Mouse (Mus musculus) gastrocnemius, postnatal 4 days (tissue): ENCODE measurements around the gene Cbx6. TPM values are rescaled to one million over a fixed set of nuclear protein-coding genes. Genes with fewer than 3 reads are reported as not detected.
"Not testable (repeated sequence)": the region's sequence is repeated elsewhere in the genome, so short reads cannot be mapped to it uniquely, and the experiment has no call there.

ENCODE experiments used
- DNase-seq, 2 experiments: peaks; one replicate each; pipeline ENCODE4 v3.0.0; 2021 to 2022; ENCODE audit warnings: low spot score in 2 of 2, mixed read lengths in 2 of 2
- total RNA-seq, 2 experiments: library from RNA; stranded (reverse); gene quantifications; 2 replicates each; pipeline ENCODE4 v1.2.3; 2021

The Cbx6 gene
- total RNA-seq, 2 experiments from 2014 or later = 58.9 to 59.7 TPM

DNA sequence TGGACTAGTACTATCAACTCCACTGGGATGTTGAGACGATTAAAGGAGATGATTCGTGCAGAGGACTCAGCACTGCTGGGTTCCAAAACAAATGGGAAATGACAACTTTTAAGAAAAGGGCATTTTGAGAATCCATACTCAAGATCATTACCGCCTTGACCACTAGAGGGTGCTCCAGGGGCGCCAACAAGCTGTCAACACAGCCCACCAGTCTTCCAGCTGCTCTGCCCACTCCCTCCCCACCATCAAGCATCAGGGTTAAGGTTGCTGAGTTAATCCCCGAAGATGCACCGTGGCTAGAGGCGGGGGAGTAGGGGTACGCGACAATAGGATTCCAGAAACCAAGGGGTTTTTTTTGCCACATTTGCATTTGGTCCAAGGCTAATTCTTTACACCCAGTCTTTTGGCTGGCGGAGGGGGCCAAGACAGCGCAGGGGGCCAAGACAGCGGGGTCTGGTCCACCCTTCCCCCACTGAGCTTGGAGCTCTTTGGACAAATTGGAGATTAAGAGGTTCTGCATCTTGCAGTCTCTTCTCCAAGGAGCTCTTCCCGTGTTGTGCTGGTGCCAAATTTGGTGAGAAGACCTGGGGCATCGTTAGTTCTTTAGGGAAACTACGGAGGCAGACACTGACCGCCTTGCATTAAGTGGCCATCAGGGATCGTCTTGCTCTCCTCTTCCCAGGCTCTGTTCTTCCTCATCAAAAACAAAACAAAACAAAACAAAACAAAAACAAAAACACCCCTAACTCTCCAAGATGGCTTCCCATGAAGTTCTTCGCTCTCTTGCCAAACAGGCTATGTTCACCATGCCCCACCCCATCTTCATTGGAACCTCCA is 2.2 kb downstream of the Cbx6 start:
- DNase-seq = peak; percentile 66 to 84

DNA sequence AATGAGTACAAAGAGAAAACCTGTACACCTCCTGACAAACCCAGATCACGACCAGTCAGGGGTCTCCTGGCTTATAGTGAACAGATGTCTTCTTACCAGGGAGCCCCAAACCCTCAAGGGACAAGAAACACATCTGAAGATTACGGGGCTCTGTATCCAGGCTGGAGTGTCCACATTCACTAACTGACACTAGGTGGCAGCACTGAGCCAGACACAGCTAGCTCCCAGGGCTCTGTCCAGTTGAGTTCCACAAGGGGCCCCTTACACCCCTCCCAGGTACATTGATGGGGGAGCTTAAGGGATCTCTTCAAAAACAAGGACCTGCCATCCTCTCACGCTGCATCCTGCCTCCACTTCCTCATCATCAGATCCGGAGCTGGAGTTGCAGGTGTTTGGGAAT is 4.1 kb downstream of the Cbx6 start:
- peak; percentile 64 to 75 for DNase-seq

DNA sequence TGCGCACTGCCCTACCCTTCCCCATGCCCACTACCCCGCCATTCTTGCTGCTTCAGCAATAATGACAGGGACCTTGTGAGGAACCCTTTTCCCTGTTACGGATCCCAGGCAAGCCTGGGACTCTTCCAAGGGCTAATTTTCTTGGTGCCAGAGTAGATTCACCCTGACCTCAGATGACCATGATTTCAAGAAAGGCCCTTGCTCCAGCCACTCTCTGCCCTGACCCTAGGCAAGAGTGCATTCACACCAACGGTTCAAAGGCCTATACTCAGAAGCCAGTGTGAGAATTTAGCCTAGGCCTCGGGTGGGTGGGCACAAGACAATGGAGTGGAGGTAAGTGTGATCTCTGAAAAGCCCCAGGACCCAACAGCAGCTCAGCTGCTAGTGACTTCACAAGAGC is 5.1 kb downstream of the Cbx6 start:
- no peak for DNase-seq

DNA sequence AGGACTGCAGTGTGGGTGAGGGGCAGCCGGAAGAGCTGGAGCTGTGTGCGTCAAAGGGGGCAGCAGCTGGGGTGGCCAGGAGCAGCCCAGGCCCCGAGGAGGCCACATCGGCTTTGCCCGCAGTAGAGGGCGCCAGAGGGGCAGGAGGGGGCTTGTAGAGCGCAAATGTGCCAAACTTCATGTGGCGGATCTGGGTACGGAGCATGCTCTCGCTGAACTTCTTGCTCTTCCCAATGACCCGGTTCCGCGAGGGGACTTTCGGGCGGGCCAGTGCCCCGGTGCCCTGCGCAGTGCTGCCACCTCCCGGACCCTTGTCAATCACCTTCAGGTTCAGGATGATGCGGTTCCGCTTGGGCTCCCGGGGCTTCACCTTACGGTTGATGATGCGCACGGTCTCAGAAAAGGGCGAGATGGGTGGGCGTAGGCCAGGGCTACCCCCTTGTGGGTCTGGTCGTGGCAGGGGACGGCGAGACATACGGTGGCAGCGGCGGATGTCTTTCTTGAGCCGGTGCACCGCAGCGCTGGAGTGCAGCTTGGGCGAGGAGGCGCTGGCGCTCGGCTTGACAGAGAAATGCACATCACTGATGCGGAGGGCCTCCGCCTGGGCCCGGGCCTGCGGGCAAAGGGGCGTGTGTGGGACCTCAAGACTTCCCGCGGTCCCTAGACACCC is 6.0 kb downstream of the Cbx6 start:
- peak in 1 of 2 experiments; percentile 34 for DNase-seq

DNA sequence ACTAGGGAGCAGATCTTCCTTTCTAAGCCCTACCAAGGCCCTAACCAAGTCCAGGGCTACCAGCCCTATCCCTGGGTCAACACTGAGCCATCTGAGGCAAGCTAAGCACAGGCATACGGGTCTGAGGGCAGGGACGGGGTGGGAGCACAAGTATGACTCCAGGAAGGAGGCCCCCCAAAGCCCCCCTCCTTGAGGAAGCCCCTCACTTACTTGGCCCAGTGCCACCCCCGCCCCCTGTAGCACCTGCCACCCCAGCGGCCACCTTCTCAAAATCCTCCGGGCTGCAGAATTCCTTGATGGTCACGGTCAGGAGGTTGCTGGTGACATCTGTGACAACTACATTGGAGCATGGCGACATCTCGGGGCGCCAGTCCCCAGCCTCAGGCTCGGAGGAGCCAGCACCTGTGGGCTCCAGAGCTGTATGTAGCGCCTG is 6.7 kb downstream of the Cbx6 start:
- peak in 1 of 2 experiments; percentile 23 for DNase-seq

DNA sequence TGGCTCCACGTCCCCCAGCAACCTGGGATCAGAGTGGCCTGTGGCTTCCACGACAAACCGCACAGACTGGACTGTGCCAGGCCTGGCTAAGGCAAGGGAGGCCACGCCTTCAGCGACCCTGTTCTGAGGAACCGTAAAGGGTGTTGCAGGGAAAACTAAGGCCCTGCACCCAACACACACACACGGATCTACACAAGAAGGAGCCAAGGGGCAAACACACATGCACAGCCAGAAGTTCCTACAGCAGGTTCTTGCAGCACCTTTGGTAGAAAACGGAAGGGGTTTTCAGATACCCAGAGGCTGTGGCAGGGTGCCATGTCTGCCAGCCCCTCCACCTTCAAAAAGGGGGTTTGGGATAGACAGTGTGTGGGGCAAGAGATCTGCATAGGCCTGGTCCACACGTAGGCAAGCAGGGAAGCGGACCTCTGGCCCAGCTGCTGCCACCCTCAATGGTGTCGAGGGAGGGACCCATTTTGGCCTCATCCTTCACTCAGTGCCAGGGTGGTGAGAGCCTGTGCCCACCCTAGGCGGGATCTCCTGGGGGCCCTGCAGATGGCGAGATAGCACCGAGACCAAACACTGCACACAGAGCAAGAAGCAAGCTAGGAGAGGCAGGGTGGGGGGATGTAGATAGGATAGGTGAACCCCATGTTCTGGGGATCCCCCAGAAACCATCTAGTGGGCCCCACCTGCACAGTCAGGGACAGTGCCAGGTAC is 7.3 kb downstream of the Cbx6 start:
- DNase-seq = no peak

DNA sequence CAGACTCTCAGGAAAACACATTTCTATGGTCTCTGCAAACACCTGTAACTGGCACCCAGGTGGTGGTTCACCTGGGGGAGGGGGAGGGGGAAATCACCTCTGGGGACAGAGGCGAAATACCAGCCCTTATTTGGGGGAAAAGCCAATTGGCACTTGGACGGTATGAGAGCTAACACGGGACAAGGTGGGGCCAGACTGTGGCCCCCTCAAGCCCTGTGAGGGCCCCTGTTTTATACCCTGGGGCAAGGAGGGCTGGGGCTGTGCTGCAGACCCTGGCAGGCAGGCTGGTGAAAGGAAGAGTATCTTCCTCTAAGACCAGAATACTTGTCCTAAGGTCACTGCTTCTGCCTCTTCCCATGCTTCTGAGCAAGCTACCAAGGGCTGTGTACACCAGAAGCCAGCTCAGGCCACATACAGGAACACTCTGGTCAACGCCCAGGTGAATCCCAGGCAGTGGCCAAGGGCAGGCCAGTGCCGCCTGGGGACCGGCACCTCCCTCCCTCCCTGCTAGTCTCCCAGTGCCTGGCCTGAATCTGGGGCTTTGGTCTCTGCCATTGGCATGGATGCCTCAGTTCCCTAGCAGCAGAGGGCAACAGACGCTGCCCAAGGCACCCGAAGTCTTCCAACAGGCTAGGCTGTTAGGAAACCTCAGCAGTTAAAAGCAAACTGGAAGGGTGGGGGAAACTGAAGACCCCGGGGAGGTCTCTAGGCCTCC is 8.1 kb downstream of the Cbx6 start:
- no peak for DNase-seq

DNA sequence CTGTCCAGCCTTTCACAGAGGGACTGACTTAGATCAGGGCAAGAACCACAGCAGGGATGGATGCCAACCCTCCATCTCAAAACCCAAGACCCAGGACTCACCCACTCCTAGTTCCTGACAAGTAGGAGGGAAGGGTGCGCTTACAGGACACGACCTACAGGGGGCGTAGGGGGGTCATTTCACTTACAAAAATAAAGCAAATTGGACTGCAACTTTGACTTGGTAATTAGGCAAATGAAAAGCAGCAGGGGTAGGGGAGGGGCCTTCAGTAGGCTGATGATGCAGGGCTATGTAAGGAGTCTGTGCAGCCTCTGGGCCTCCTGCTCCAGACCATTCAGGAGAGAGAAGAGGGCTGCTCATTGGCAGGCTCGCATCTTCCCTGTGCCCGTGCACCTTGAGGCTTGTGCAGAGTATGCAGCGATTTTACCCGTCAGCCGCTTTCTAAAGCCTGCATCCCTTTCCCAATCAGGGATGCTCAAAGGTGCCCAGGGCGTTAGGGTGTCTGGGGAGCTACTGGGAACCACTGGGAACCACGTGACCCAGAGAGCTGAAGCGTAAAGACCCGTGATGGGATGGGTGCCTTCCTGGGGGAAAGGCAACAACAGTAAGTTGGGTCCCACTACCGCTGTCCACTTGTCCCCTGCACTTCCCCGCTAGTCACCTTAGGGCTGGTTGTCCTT is 9.2 kb downstream of the Cbx6 start:
- no peak for DNase-seq

DNA sequence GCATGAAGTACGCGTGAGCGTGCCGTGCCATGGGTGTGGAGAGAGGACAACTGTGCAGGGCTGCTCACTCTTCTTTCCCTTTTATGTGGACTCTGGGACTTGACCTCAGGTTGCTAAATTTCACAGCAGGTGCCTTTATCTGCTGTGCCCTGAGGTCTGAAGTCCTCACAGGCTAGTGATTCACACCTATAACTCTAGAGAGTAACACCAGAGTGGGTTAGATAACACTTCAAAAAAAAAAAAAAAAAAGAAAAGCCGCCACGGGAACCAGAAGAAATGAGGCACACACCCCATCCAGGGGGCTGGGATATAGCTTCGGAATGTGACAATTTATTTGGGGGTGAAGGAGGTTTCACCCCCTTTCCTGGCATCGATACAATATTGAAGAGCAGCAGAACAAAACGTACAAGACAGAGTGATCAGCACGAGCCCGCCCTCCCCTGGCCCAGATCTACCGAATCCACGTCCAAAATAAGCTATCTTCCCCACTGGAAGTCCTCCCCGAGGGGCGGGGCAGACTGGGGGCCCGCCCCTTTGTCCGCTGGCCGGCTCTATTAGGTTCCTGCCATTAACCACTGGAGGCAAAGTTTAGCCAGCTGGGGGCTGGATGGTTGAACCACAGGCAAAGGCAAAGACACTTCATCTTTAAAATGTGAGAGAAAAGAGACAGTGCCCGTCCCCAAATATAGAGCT is 10.8 kb downstream of the Cbx6 start:
- DNase-seq = peak; percentile 59 to 68

DNA sequence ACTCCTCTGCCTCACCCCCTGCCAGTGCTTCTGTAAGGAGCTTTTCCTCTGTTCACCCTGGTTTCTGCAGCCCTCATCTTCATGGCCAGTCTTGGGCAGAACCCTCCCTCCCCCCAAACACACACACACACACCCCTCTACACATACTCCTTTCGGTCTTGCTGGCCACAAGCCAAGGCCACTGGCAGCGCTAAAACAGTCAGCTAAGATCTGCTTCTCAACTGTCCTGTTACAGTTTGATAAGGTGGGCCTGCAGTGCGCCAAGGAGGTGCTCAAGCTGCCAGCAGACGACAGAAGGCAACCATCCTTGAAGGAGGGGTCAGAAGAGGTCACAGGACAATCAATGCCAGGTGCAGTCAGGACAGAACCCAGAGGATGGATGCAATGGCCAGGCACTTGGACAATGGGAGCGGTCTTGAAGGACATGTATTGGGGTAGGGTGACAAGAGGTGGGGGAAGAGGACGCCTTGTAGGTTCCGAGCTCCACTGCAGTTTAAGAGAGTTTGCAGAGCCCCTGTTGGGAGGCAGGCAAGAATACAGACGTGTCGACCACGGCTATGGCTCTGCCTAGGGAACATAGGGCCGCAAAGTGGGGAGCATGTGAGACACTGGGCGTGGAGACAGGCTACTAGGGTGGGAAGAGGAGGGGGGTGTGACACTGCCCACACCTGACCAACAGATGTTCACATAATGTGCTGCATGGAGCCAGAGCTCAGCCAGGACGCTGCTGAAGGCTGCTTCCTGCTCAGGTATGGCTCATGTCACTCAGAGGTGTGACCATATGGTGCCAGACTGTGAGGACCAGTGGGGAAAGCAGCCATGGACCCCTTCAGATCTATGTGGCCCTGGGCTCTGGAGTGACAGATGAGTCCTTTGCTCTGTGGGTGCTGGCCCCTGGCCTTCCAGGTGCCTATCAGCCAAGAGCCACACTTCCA is 12.0 kb downstream of the Cbx6 start:
- DNase-seq = peak in 1 of 2 experiments; percentile 25

DNA sequence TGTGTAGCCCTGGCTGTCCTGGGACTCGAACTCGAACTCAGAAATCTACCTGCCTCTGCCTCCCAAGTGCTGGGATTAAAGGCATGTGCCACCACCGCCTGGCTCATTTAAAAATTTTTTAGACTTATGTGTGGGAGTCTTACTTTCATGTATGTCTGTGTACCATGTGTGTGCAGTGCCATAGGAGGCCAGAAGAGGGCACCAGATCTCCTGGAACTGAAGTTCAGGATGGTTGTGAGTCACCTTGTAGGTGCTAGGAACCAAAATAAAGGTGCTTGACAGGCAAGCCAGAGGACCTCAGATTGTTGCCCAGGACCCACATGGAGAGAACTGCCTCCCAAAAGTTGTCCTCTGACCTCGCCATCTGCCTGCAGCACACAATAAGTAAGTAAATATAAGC is 16.2 kb downstream of the Cbx6 start:
- DNase-seq = no peak

DNA sequence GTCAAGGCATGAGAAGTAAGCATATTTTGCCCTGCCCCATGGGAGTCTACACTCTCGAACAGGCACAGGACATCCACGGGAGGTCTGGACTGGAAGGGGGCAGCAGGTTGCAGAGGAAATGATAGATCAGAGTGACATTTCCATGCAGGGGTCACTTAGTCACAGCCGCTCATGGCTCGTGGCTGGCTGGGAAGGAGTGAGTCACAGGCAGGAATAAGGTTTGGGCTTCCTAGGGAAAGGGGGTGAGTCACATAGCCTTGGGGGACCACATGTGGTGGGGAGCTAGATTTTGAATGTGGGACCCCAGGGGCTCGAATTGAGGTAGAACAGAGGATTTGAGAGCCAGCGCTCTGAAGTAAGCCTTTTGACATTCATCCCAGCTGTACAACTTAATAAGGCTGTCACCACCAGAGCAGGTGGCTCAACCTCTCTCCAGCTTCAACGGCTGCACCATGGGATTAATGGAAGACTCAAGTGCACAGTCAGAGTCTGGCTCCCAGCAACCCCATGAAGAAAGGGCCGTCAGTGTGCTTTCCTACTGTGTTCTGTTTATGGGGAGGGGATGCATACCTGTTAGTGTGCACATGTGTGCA is 20.7 kb downstream of the Cbx6 start:
- no peak for DNase-seq

DNA sequence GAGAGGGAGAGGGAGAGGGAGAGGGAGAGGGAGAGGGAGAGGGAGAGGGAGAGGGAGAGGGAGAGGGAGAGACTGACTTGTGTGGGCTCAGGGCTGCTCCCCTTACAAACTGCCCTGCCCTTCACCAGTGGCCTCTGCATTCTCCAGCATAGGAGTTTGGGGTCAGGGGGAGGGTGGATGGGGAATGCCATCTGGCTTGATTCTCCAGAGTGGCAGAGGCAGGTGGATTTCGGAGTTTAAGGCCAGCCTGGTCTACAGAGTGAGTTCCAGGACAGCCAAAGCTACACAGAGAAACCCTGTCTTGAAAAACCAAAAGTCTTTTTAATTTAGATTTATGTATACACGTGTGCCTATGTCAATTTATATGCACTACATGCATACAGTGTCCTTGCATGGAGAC is 21.6 kb downstream of the Cbx6 start:
- not testable (repeated sequence) for DNase-seq

DNA sequence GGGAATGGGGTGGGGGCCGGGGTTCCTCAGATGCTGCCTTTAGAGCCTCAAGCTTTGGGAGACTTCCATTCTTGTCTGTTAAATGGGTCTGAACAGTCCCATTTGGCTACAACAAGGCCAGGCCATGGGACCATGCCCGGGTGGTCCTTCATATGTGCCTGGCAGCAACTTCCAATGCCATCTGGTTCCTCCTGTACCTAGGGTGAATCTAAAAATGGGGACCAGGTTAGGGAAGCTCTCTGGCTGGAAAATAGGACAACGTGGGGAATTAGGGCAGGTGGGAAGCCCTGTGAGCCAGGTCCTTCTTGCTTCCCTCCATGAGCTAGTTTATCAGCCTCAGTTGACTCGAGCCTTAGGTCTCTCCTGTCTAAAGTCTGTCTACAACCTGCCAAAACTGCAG is 23.5 kb downstream of the Cbx6 start:
- DNase-seq = no peak

DNA sequence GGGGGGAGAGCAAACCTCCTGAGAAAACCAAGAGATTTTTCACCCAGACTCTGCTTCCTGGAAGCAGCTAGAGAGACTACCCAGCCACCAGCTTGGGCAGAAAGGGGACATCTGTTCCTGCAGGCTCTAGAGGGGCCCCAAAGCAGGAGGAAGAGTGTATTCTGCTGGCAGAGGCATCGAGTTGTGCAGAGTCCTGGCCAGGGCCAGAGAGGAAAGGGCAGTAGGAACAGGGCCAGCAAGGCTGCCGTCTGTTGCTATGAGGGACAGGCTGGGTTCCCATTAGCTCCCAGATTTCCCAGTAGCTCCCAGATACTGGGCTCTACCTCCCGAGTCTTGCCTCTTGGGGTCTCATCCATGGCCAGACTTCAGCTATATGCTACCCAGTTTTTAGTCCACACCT is 24.4 kb downstream of the Cbx6 start:
- DNase-seq = no peak

DNA sequence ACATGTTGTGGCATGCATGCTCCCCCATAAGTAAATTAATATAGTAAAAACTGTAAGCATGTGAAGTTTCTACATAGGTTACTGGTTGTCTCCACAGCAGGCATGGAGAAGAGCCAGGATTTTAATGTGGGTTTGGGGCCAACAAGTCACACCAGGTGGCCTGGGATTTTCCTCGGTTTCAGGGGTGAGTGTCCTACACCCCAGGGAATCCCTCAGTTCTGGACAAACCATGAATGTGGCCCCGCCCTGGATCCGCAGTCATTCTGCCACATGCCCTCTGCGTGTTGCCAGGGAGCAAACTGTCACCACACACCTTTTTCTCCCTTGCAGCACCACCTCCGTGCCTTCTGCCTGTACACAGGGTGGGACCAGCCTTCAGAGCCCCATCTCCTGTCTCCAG is 25.8 kb downstream of the Cbx6 start:
- no peak for DNase-seq

DNA sequence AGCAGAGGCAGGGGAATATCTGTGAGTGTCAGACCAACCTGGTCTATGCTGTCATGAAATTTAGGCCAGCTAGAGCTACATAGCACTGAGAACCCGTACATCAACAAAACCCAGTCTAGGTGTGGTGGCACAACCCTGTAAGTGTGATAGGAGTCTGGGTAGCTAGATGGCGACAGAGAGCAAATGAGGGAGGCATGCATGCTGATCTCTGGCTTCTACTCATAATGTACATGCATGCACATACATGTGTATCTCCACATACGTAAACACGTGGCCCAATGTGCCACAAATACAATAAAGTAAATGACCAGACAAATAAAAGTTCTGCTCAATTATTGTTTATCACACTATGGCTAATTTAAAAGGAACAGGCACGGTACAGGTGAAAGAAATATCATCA is 26.4 kb downstream of the Cbx6 start:
- DNase-seq = peak in 1 of 2 experiments; percentile 42

DNA sequence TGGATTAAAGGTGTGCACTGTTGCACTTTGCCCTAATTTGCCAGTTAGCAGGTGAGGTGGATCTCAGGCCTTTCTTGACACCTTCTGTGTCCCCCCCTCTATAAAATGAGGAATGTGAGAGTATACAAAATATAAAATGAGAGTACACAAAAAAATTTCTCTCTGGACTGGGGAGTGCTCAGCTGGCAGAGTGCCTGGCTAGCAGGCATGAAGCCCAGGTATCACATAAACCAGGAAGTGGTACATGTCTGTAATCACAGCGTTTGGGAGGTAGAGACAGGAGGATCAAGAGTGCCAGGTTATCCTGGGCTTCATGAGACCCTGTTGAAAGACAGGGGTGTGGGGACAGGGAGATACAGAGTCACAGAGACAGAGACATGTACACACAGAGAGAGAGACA is 27.4 kb downstream of the Cbx6 start:
- no peak for DNase-seq

DNA sequence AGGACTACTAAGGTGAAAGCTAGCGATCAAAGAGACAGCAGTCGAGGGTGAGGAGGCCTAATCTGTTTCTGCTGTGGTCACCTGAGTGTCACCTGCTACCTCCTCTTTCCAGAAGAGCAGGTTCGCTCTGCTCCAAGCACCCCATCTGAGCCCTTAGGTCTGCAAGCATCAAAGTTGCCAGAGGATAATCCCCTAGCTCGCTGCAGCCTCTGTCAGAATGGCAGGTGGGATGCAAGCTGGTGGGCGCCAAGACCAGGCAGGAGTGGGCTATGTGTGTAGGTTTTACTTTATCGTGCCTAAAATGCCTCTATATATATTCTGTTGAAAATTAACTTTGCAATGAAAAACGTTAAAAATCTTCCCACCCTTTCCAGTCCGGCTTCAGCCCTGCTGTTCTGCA is 29.2 kb downstream of the Cbx6 start:
- no peak for DNase-seq
